Comparison of ENCODE assay signal across 27 mouse cellular contexts in the genomic region with DNA sequence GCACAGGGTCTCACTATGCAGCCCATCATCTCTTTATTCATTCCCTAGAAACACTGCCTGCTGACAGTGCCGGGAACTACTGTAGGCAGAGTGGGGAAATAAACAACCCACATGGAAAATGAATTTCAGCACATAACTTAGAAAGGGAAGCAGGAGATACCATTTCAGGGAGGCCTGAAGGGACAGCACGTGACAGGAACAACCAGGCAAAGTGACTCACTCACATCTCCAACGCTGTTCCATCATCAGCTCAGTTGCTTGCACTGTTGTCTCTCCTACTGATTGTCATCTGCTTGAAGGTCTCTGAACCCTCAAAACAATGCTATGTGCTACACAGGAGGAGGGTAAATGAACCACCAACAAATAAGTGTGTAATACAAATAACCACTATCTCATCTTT.
DNase-seq lines count a peak whose midpoint lies in the region; ATAC-seq and TF ChIP-seq lines count a peak whose summit lies in the region.
"Had no signal": no experiment of that assay in that cellular context is flagged by ENCODE, and none has a peak within 500 bp of the region (broad histone marks: within the 10 kb centered on the region; RNA-seq: fewer than 3 reads in every experiment).

No protein-coding gene starts in this region.

- no peaks in the 10 kb centered on the region for H3K27me3 ChIP-seq in MEL (ENCODE audit: control insufficient read depth in 1 of 2, insufficient read depth in 2 of 2, low read length in 2 of 2)
- H3K27me3 ChIP-seq: CH12.LX; embryonic facial prominence, embryonic 15.5 days; heart, embryonic 12.5 days; limb, embryonic 13.5 days; liver, embryonic 13.5 days; lung, embryonic 15.5 days; stomach, embryonic 15.5 days had no signal

- TF ChIP-seq RAD21 in MEL (IDR thresholded peaks at IDR 0.05; ENCODE audit: low read depth, low read length): no peak

- no peak for TF ChIP-seq EP300 in MEL (IDR thresholded peaks at IDR 0.05; ENCODE audit: low read depth in 1 of 2, low read length in 2 of 2)

- peak; percentile 70 for DNase-seq in heart, adult 11 months
- DNase-seq in heart, adult 8-10 months (ENCODE audit: low spot score): no peak
- DNase-seq in MEL (ENCODE audit: low read depth, low spot score): peak; percentile 70
- no peak for DNase-seq in thymus, postnatal 36 days
- no peak for DNase-seq in gastrocnemius, postnatal 10 days
- DNase-seq: adrenal gland, adult 2 months; cerebellum, adult 9-10 months; heart, postnatal 10 days; kidney, postnatal 25 days; liver, embryonic 13.5 days; lung, postnatal 36 days; retina, postnatal 1 day; right cerebral cortex, postnatal 4 days; thymus, postnatal 4 days had no signal

- no peaks in the 10 kb centered on the region for H3K9me3 ChIP-seq in MEL (replicated peaks; ENCODE audit: insufficient read depth, low read length)
- H3K9me3 ChIP-seq: embryonic facial prominence, embryonic 15.5 days; G1E; heart, embryonic 12.5 days; hindbrain, embryonic 10.5 days; limb, embryonic 13.5 days; liver, embryonic 13.5 days; lung, embryonic 15.5 days; stomach, embryonic 15.5 days had no signal

- peaks cover 13 to 19% of the 10 kb centered on the region in 2 experiments; a peak in 3 of 4 replicates for H3K4me1 ChIP-seq in MEL (ENCODE audit: control insufficient read depth in 1 of 2, insufficient read depth in 2 of 2, low read length in 2 of 2)
- H3K4me1 ChIP-seq: hindbrain, embryonic 10.5 days; limb, embryonic 13.5 days had no signal

- peak overlapping the region; percentile 51 for H3K27ac ChIP-seq in MEL (ENCODE audit: control insufficient read depth, low read depth, low read length)
- H3K27ac ChIP-seq in macrophage: peak overlapping the region; percentile 70
- H3K27ac ChIP-seq: embryonic facial prominence, embryonic 15.5 days; hindbrain, embryonic 10.5 days; hindbrain, postnatal 0 days; limb, embryonic 13.5 days; liver, embryonic 13.5 days; lung, embryonic 15.5 days; stomach, embryonic 15.5 days had no signal

- WGBS in macrophage (ENCODE audit: missing documents): 22% methylated on average over 3 of the region's 3 CpGs

- no peak for TF ChIP-seq CTCF in MEL (IDR thresholded peaks at IDR 0.05 in 2 of 3, conservative IDR thresholded peaks at IDR 0.05 in 1 of 3; ENCODE audit: control insufficient read depth in 1 of 3, insufficient read depth in 1 of 3, low read depth in 2 of 3, low read length in 3 of 3, poor library complexity in 1 of 3, severe bottlenecking in 1 of 3)

- H3K4me3 ChIP-seq in MEL (ENCODE audit: control insufficient read depth in 1 of 2, insufficient read depth in 1 of 2, low read depth in 2 of 2, low read length in 2 of 2) (no peak overlapping the region), macrophage (ENCODE audit: inconsistent target) (no peak overlapping the region)
- H3K4me3 ChIP-seq: embryonic facial prominence, embryonic 15.5 days; heart, embryonic 12.5 days; hindbrain, embryonic 10.5 days; limb, embryonic 13.5 days; liver, embryonic 13.5 days; lung, embryonic 15.5 days; stomach, embryonic 15.5 days had no signal

- peaks cover 0 to 32% of the 10 kb centered on the region in 2 experiments; a peak in 2 of 4 replicates for H3K36me3 ChIP-seq in MEL (ENCODE audit: control insufficient read depth in 1 of 2, insufficient read depth in 2 of 2, low read length in 2 of 2)
- no peaks in the 10 kb centered on the region for H3K36me3 ChIP-seq in macrophage (ENCODE audit: inconsistent target)
- H3K36me3 ChIP-seq: embryonic facial prominence, embryonic 15.5 days; heart, embryonic 12.5 days; hindbrain, embryonic 10.5 days; limb, embryonic 13.5 days; liver, embryonic 13.5 days; lung, embryonic 15.5 days; stomach, embryonic 15.5 days had no signal

- 0 out of 2 replicates have a peak, but pooled peaks have one; percentile 41 for ATAC-seq in neutrophil, adult 5-6 weeks (ENCODE audit: extremely low read depth, insufficient number of reproducible peaks, low FRiP score, poor library complexity, severe bottlenecking)
- ATAC-seq: forebrain, embryonic 16.5 days; hindbrain, postnatal 0 days; intestine, postnatal 0 days had no signal

- TF ChIP-seq POLR2A in MEL (IDR thresholded peaks at IDR 0.05; ENCODE audit: control insufficient read depth in 1 of 2, insufficient read depth in 1 of 2, low read depth in 1 of 2, low read length in 2 of 2, poor library complexity in 1 of 2): no peak

- peak overlapping the region; percentile 17; the same call in 1 of the 2 replicates for H3K9ac ChIP-seq in MEL (ENCODE audit: control insufficient read depth, low read depth, low read length, poor library complexity, severe bottlenecking)
- H3K9ac ChIP-seq: embryonic facial prominence, embryonic 15.5 days; heart, embryonic 12.5 days; limb, embryonic 13.5 days; liver, embryonic 13.5 days; lung, embryonic 15.5 days; stomach, embryonic 15.5 days had no signal

- peaks cover 2% of the 10 kb centered on the region; the same call in 1 of the 2 replicates for H3K79me2 ChIP-seq in MEL (ENCODE audit: control insufficient read depth, insufficient read depth, low read length, poor library complexity)
- H3K79me2 ChIP-seq in macrophage (ENCODE audit: inconsistent target): no peaks in the 10 kb centered on the region

TF ChIP-seq in MEL, 35 proteins besides CTCF, POLR2A, EP300 and RAD21:
- peak; percentile 74; the same call in 1 of the 2 replicates for TF ChIP-seq BHLHE40 (IDR thresholded peaks at IDR 0.05; ENCODE audit: borderline replicate concordance, low read depth, low read length)
- peak; percentile 49; the same call in 1 of the 2 replicates for TF ChIP-seq JUND (IDR thresholded peaks at IDR 0.05; ENCODE audit: low read depth, low read length)
- no peak for TF ChIP-seq ZKSCAN1 (IDR thresholded peaks at IDR 0.05; ENCODE audit: low read depth, low read length)
- TF ChIP-seq TBP (IDR thresholded peaks at IDR 0.05; ENCODE audit: low read depth, low read length): 0 out of 2 replicates have a peak, but pooled peaks have one; percentile 13
- no peak for TF ChIP-seq RCOR1 (IDR thresholded peaks at IDR 0.05; ENCODE audit: low read depth, low read length)
- 0 out of 4 replicates have a peak, but pooled peaks of 1 of the 2 experiments have one; percentile 44 for TF ChIP-seq USF2 (IDR thresholded peaks at IDR 0.05; ENCODE audit: borderline replicate concordance in 1 of 2, insufficient read depth in 1 of 2, low read depth in 1 of 2, low read length in 2 of 2)
- TF ChIP-seq MAFK (IDR thresholded peaks at IDR 0.05; ENCODE audit: borderline replicate concordance, low read depth, low read length): no peak
- peak; percentile 91 for TF ChIP-seq USF1 (IDR thresholded peaks at IDR 0.05; ENCODE audit: low read depth, low read length)
- TF ChIP-seq MAX (IDR thresholded peaks at IDR 0.05; ENCODE audit: low read length): peak; percentile 73

Comparison
In these comparisons a context has a peak if more than half of its experiments do, and no peak if none do; other contexts are left out.
1. DNase-seq: peak in heart, adult 11 months (single experiment) and MEL (single experiment); none in heart, adult 8-10 months (single experiment), thymus, postnatal 36 days (0 of 2) and gastrocnemius, postnatal 10 days (single experiment).